Mouse (Mus musculus) spleen, adult 2 months (tissue): ENCODE measurements around the gene Rbfox1.

Experiments used
- CTCF ChIP-seq: fragments of 200-500 bp; IDR thresholded peaks from 2 replicates; pipeline ENCODE4 v1.5.1; 2011; ENCODE audit warnings: mild to moderate bottlenecking, inconsistent platforms; ENCODE audit not compliant: insufficient read depth, insufficient read length, insufficient replicate concordance; ENCODE audit errors: extremely low read depth
- POLR2A ChIP-seq: fragments of 200-500 bp; IDR thresholded peaks from 2 replicates; pipeline ENCODE4 v1.6.1; 2011; ENCODE audit warnings: low read depth, low read length, inconsistent platforms

- no peak for TF ChIP-seq POLR2A
- no peak for TF ChIP-seq CTCF
These were observed 1014.9 kb downstream of the Rbfox1 start for GRCm38 (mm10) chr16:6900006-6900405.
